Mouse (Mus musculus) mature B cell (primary cell): ENCODE results near the gene Vmn2r22.
"Not testable (repeated sequence)": the region's sequence is repeated elsewhere in the genome, so short reads cannot be mapped to it uniquely, and the experiment has no call there.

ENCODE experiments used
- in situ Hi-C: fragments of 300-500 bp; cut with MboI; formaldehyde crosslinking; loops from 2 replicates; pipeline ENCODE4 v1.14.3; 2019

The Vmn2r22 gene

GRCm38 (mm10) chr6:123650625-123651024 is at the start of gene Vmn2r22:
Vmn2r22 (minus strand) TSS chr6:123650725.
- in situ Hi-C loops, result not testable (repeated sequence)

GRCm38 (mm10) chr6:123697213-123697612 is 46.7 kb upstream of the Vmn2r22 start:
- in situ Hi-C loops, result no loop called here

- in situ Hi-C loops, result not testable (repeated sequence)
Measured at GRCm38 (mm10) chr6:123696639-123697038, 46.1 kb upstream of the Vmn2r22 start.

- in situ Hi-C loops, result no loop called here
Measured at GRCm38 (mm10) chr6:123657040-123657439, 6.5 kb upstream of the Vmn2r22 start.

- in situ Hi-C loops, result not testable (repeated sequence)
Measured at GRCm38 (mm10) chr6:123639394-123639793, 11.1 kb downstream of the Vmn2r22 start.

- in situ Hi-C loops, result not testable (repeated sequence)
Measured at GRCm38 (mm10) chr6:123623784-123624183, 26.7 kb downstream of the Vmn2r22 start.

GRCm38 (mm10) chr6:123588368-123588767 is 62.2 kb downstream of the Vmn2r22 start:
- in situ Hi-C loops, result not testable (repeated sequence)

GRCm38 (mm10) chr6:123587796-123588328 is 62.7 kb downstream of the Vmn2r22 start:
- in situ Hi-C loops, result not testable (repeated sequence)

- in situ Hi-C loops, result not testable (repeated sequence)
Measured at GRCm38 (mm10) chr6:123583988-123584387, 66.5 kb downstream of the Vmn2r22 start.

- in situ Hi-C loops, result not testable (repeated sequence)
Measured at GRCm38 (mm10) chr6:123574698-123575097, 75.8 kb downstream of the Vmn2r22 start.
